Mouse (Mus musculus) kidney, adult 2 months (tissue): ENCODE measurements around the gene Klf11. TPM values are rescaled to one million over a fixed set of nuclear protein-coding genes. Genes with fewer than 3 reads are reported as not detected.
A peak's percentile ranks its signal among the peaks of the same experiment; 100 is the strongest.

Source experiments
- DNase-seq: peaks from one replicate; pipeline ENCODE4 v3.0.0; 2021
- H3K27ac ChIP-seq: fragments of 200-500 bp; 2 replicates; pipeline ENCODE4 v1.5.1; 2012; ENCODE audit warnings: low read depth, low read length, control low read depth, inconsistent platforms; ENCODE audit not compliant: insufficient read depth
- H3K27me3 ChIP-seq: fragments of 200-500 bp; replicated peaks from 2 replicates; pipeline ENCODE4 v1.6.1; 2012; ENCODE audit warnings: mild to moderate bottlenecking, moderate library complexity, low read length, inconsistent platforms; ENCODE audit not compliant: control insufficient read depth, insufficient read depth
- H3K36me3 ChIP-seq: fragments of 200-500 bp; 2 replicates; pipeline ENCODE4 v1.6.1; 2012; ENCODE audit warnings: mild to moderate bottlenecking, moderate library complexity, low read length, inconsistent platforms; ENCODE audit not compliant: control insufficient read depth, insufficient read depth
- H3K4me1 ChIP-seq: fragments of 200-500 bp; 2 replicates; pipeline ENCODE4 v1.6.1; 2011; ENCODE audit warnings: low read length; ENCODE audit not compliant: control insufficient read depth, insufficient read depth
- H3K4me3 ChIP-seq: fragments of 200-500 bp; 2 replicates; pipeline ENCODE4 v1.5.1; 2011; ENCODE audit warnings: mild to moderate bottlenecking, low read depth, low read length, control low read depth; ENCODE audit not compliant: insufficient read depth
- CTCF ChIP-seq: fragments of 200-500 bp; conservative IDR thresholded peaks from 2 replicates; pipeline ENCODE4 v1.5.1; 2011; ENCODE audit warnings: low read depth, mild to moderate bottlenecking, control low read depth, low read length, moderate library complexity, mixed read lengths; ENCODE audit not compliant: insufficient read depth, insufficient read length
- POLR2A ChIP-seq: fragments of 200-500 bp; IDR thresholded peaks from one replicate; pipeline ENCODE4 v1.6.1; 2011; ENCODE audit warnings: low read depth, low read length, control low read depth
- WGBS: fragments of 180-500 bp; shearing (Covaris S2); methylation state at CpG from one replicate; pipeline ENCODE4 v1.1.7; 2018; 5-methylcytosine and 5-hydroxymethylcytosine counted together
- polyA plus RNA-seq: library from polyadenylated mRNA; depleted of rRNA; stranded (reverse); fragments of >200 nt; gene quantifications from 2 replicates; pipeline ENCODE4 v1.2.3, GENCODE M21; 2012

Gene Klf11
- polyA plus RNA-seq, 1 experiment: 8.5 TPM

- no peak overlapping the region for H3K27ac ChIP-seq
- TF ChIP-seq CTCF (no peak), POLR2A (no peak)
- no peak overlapping the region for H3K4me3 ChIP-seq
- no peaks in the 10 kb centered on the region for H3K36me3 ChIP-seq
- peak; percentile 27 for DNase-seq
- H3K4me1 ChIP-seq: peaks cover 7% of the 10 kb centered on the region; the same call in 1 of the 2 replicates
- WGBS: 77% methylated on average over 15 of the region's 15 CpGs
- H3K27me3 ChIP-seq: no peaks in the 10 kb centered on the region
These were observed 54.6 kb downstream of the Klf11 start for GRCm38 (mm10) chr12:24705502-24706263.

- WGBS: 9% methylated on average over 27 of the region's 27 CpGs
- H3K36me3 ChIP-seq: no peaks in the 10 kb centered on the region
- no peak for TF ChIP-seq POLR2A
- TF ChIP-seq CTCF: no peak
- peak; percentile 72 for DNase-seq
- no peak overlapping the region for H3K27ac ChIP-seq
- peaks cover 7% of the 10 kb centered on the region; the same call in 1 of the 2 replicates for H3K4me1 ChIP-seq
- H3K4me3 ChIP-seq: no peak overlapping the region
- no peaks in the 10 kb centered on the region for H3K27me3 ChIP-seq
These were observed 55.8 kb downstream of the Klf11 start for GRCm38 (mm10) chr12:24706764-24707479.

- Histone ChIP-seq H3K4me3 (no peak overlapping the region), H3K27me3 (no peaks in the 10 kb centered on the region), H3K36me3 (no peaks in the 10 kb centered on the region), H3K4me1 (peaks cover 7% of the 10 kb centered on the region; the same call in 1 of the 2 replicates), H3K27ac (no peak overlapping the region)
- no peak for DNase-seq
- 4% methylated on average over 9 of the region's 9 CpGs for WGBS
- TF ChIP-seq POLR2A: no peak
- no peak for TF ChIP-seq CTCF
These were observed 56.4 kb downstream of the Klf11 start for GRCm38 (mm10) chr12:24707480-24707802.

GRCm38 (mm10) chr12:24707954-24708823 is 57.1 kb downstream of the Klf11 start, which contains the start of gene Rrm2:
Gene Rrm2 (plus strand): TSS chr12:24708241.
- H3K27ac ChIP-seq: no peak within 1 kb of the TSS
- DNase-seq: peak; percentile 96
- under 1% methylated on average over 83 of the region's 83 CpGs for WGBS
- H3K4me1 ChIP-seq: peaks cover 7% of the 10 kb centered on the region; the same call in 1 of the 2 replicates
- peak within 1 kb of the TSS; percentile 63 for H3K4me3 ChIP-seq
- H3K36me3 ChIP-seq: no peaks in the 10 kb centered on the region
- H3K27me3 ChIP-seq: no peaks in the 10 kb centered on the region
- TF ChIP-seq POLR2A (no peak), CTCF (peak; percentile 69)

GRCm38 (mm10) chr12:24708824-24709218 is 57.7 kb downstream of the Klf11 start:
- Histone ChIP-seq H3K4me3 (peak overlapping the region; percentile 36), H3K27ac (no peak overlapping the region), H3K27me3 (no peaks in the 10 kb centered on the region), H3K4me1 (peaks cover 7% of the 10 kb centered on the region; the same call in 1 of the 2 replicates), H3K36me3 (no peaks in the 10 kb centered on the region)
- 4% methylated on average over 17 of the region's 17 CpGs for WGBS
- no peak for TF ChIP-seq CTCF
- no peak for TF ChIP-seq POLR2A
- DNase-seq: no peak

- Histone ChIP-seq H3K36me3 (no peaks in the 10 kb centered on the region), H3K4me1 (peaks cover 7% of the 10 kb centered on the region; the same call in 1 of the 2 replicates), H3K27ac (no peak overlapping the region), H3K4me3 (no peak overlapping the region), H3K27me3 (no peaks in the 10 kb centered on the region)
- TF ChIP-seq POLR2A (no peak), CTCF (no peak)
- peak; percentile 35 for DNase-seq
- 36% methylated on average over 6 of the region's 6 CpGs for WGBS
These were observed 58.3 kb downstream of the Klf11 start for GRCm38 (mm10) chr12:24709409-24709808.
